Mouse (Mus musculus): ENCODE data around the gene Zfp866. TPM values are rescaled to one million over a fixed set of nuclear protein-coding genes. Genes with fewer than 3 reads are reported as not detected.

The Zfp866 gene
- 19.1 and 21.6 TPM in 2 replicates for total RNA-seq (2012; rRNA removed)

DNA sequence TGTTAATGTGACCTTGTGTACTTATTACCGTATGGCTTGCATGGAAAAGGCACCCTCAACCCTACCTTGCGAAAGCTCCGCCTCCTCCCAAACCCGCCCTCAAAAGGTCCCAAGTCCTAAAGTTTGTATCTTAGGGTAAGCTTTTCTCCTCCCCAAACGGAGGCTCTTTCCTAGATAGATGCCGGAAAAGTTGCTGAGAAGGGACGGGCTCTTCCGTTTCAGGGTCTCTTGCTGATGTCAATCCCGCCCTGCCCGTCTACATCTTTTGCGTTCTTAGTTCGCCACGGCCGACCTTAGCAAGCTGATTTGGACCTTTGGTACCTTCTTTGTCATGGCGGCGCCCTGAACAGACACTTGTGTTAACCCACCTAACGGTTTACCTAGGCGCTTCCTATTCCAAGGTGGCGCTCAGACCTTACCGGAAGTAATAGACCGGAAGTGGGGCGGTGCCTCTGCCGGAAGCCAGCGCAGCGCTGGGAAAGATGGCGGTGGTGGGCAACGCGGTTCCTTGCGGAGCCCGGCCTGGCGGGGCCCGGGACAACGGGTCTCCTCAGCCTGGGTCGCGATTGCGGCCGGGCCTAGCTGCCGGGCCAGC lies at the start of gene Zfp866, which contains the start of gene Atp13a1:
Gene Zfp866, minus strand, starts transcription at position 406 of the 595 bp plus-strand sequence.
Gene Atp13a1, plus strand, starts transcription at position 391 of the 595 bp plus-strand sequence.
- in situ Hi-C loops (cut with MboI; ENCODE audit: low sequenced_read_pairs in 2 of 2, unreplicated experiment in 2 of 2), result no loop called here
- peak within 1 kb of the TSS; percentile 93 to 94 for H3K4me3 ChIP-seq (ENCODE audit: insufficient read depth in 1 of 2, low read depth in 1 of 2, low read length in 2 of 2, poor library complexity in 1 of 2, severe bottlenecking in 1 of 2)
- DNase-seq (ENCODE audit: low read depth, low spot score), result peak; percentile 83
- peaks cover 4% of the 10 kb centered on the region in 2 experiments; a peak in 1 of 4 replicates for H3K4me1 ChIP-seq (ENCODE audit: control insufficient read depth in 2 of 2, insufficient read depth in 2 of 2, low read length in 2 of 2, poor library complexity in 1 of 2)
- peak within 1 kb of the TSS; percentile 97 for H3K9ac ChIP-seq (ENCODE audit: insufficient read depth, low read depth, low read length, poor library complexity, severe bottlenecking)
- peaks cover 26% of the 10 kb centered on the region for H3K36me3 ChIP-seq (ENCODE audit: control insufficient read depth, insufficient read depth, low read length, poor library complexity, severe bottlenecking)
- peak; percentile 71; the same call in 1 of the 2 replicates for TF ChIP-seq HCFC1 (IDR thresholded peaks at IDR 0.05; ENCODE audit: borderline replicate concordance, insufficient read depth, low read length)
- TF ChIP-seq ZNF384 (IDR thresholded peaks at IDR 0.05; ENCODE audit: low read depth, low read length), result no peak
- H3K9me3 ChIP-seq (ENCODE audit: control insufficient read depth, insufficient read depth, low read depth, low read length), result no peaks in the 10 kb centered on the region
- peak within 1 kb of the TSS; percentile 82 for H3K27ac ChIP-seq (ENCODE audit: insufficient read depth, low read depth, low read length, poor library complexity, severe bottlenecking)

DNA sequence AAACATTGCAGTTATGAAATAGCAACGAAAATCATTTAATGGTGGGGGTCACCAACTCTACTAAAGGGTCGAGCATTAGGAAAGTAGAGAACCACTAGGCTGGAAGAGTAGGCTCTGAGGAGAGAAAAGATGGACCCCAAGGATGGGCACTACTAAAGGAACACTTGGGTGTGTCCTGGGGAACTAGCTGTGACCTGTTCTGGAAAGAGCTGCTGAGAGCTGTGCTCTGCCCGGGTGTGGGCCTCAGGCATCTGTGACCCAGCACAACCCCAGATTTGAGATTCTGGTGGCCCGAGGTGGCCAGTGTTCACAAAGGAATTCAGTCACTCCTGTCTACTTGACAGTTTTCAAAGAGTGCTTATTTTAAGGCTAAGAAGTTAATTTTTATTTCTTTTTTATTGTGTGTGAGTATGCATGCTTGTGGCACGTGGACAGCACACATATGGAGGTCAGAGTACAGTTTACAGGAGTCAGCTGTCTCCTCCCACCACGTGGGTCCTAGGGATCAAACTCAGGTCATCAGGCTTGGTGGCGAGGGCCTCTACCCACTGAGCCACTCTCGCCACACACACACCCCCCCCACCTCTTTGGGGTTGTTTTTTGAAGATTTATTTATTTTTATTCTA lies 46.2 kb upstream of the Zfp866 start:
- H3K36me3 ChIP-seq (ENCODE audit: control insufficient read depth, insufficient read depth, low read length, poor library complexity, severe bottlenecking), result no peaks in the 10 kb centered on the region; the same call in 1 of the 2 replicates
- H3K4me3 ChIP-seq (ENCODE audit: insufficient read depth in 1 of 2, low read depth in 1 of 2, low read length in 2 of 2, poor library complexity in 1 of 2, severe bottlenecking in 1 of 2), result no peak overlapping the region
- H3K9me3 ChIP-seq (ENCODE audit: control insufficient read depth, insufficient read depth, low read depth, low read length), result no peaks in the 10 kb centered on the region
- H3K4me1 ChIP-seq (ENCODE audit: control insufficient read depth in 2 of 2, insufficient read depth in 2 of 2, low read length in 2 of 2, poor library complexity in 1 of 2), result no peaks in the 10 kb centered on the region
- no peak overlapping the region for H3K27ac ChIP-seq (ENCODE audit: insufficient read depth, low read depth, low read length, poor library complexity, severe bottlenecking)
- no peak for DNase-seq (ENCODE audit: low read depth, low spot score)
- TF ChIP-seq ZC3H11A (IDR thresholded peaks at IDR 0.05; ENCODE audit: borderline replicate concordance, low read depth, low read length), result no peak
- no peak for TF ChIP-seq CHD2 (IDR thresholded peaks at IDR 0.05; ENCODE audit: low read depth, low read length)
- no peak for TF ChIP-seq HCFC1 (IDR thresholded peaks at IDR 0.05; ENCODE audit: borderline replicate concordance, insufficient read depth, low read length)
- no peak for TF ChIP-seq ZNF384 (IDR thresholded peaks at IDR 0.05; ENCODE audit: low read depth, low read length)
- TF ChIP-seq MAFK (IDR thresholded peaks at IDR 0.05; ENCODE audit: insufficient read depth, low read depth, low read length), result no peak
- in situ Hi-C loops (cut with MboI; ENCODE audit: low sequenced_read_pairs in 2 of 2, unreplicated experiment in 2 of 2), result no loop called here
- no peak overlapping the region for H3K9ac ChIP-seq (ENCODE audit: insufficient read depth, low read depth, low read length, poor library complexity, severe bottlenecking)

GRCm38 (mm10) chr8:69832298-69832853 lies 41.4 kb upstream of the Zfp866 start, which contains the start of gene Pbx4:
Pbx4 (plus strand) TSS chr8:69832491.
- Histone ChIP-seq H3K36me3 (ENCODE audit: control insufficient read depth, insufficient read depth, low read length, poor library complexity, severe bottlenecking) (peaks cover 2% of the 10 kb centered on the region; the same call in 1 of the 2 replicates), H3K27ac (ENCODE audit: insufficient read depth, low read depth, low read length, poor library complexity, severe bottlenecking) (no peak within 1 kb of the TSS), H3K9ac (ENCODE audit: insufficient read depth, low read depth, low read length, poor library complexity, severe bottlenecking) (peak within 1 kb of the TSS; percentile 88), H3K4me3 (ENCODE audit: insufficient read depth in 1 of 2, low read depth in 1 of 2, low read length in 2 of 2, poor library complexity in 1 of 2, severe bottlenecking in 1 of 2) (peak within 1 kb of the TSS; percentile 75 to 90), H3K4me1 (ENCODE audit: control insufficient read depth in 2 of 2, insufficient read depth in 2 of 2, low read length in 2 of 2, poor library complexity in 1 of 2) (no peaks in the 10 kb centered on the region), H3K9me3 (ENCODE audit: control insufficient read depth, insufficient read depth, low read depth, low read length) (no peaks in the 10 kb centered on the region)
- in situ Hi-C loops (cut with MboI; ENCODE audit: low sequenced_read_pairs in 2 of 2, unreplicated experiment in 2 of 2), result no loop called here
- TF ChIP-seq ZC3H11A (IDR thresholded peaks at IDR 0.05; ENCODE audit: borderline replicate concordance, low read depth, low read length) (no peak), ZNF384 (IDR thresholded peaks at IDR 0.05; ENCODE audit: low read depth, low read length) (no peak), CHD2 (IDR thresholded peaks at IDR 0.05; ENCODE audit: low read depth, low read length) (no peak), MAFK (IDR thresholded peaks at IDR 0.05; ENCODE audit: insufficient read depth, low read depth, low read length) (no peak), HCFC1 (IDR thresholded peaks at IDR 0.05; ENCODE audit: borderline replicate concordance, insufficient read depth, low read length) (no peak)
- peak; percentile 98 for DNase-seq (ENCODE audit: low read depth, low spot score)

DNA sequence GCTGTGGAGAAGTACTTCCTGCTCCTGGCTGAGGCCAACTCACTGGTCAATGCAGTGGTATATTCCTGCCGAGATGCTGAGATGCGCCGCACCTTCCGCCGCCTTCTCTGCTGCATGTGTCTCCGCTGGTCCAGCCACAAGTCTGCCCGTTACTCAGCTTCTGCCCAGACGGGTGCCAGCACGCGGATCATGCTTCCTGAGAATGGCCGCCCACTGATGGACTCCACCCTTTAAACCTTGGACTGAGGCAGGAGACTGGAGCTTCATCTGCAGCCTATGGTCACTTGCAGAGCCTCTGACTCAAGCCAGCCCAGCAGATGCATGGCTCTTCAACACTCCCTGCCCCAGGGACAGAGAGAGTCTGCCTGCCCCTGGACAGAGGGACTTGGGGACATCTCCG lies 35.4 kb upstream of the Zfp866 start:
- in situ Hi-C loops (cut with MboI; ENCODE audit: low sequenced_read_pairs in 2 of 2, unreplicated experiment in 2 of 2), result no loop called here
- Histone ChIP-seq H3K4me1 (ENCODE audit: control insufficient read depth in 2 of 2, insufficient read depth in 2 of 2, low read length in 2 of 2, poor library complexity in 1 of 2) (peaks cover 0 to 12% of the 10 kb centered on the region in 2 experiments; a peak in 1 of 4 replicates), H3K9ac (ENCODE audit: insufficient read depth, low read depth, low read length, poor library complexity, severe bottlenecking) (0 out of 2 replicates have a peak overlapping the region, but pooled peaks have one; percentile 8), H3K27ac (ENCODE audit: insufficient read depth, low read depth, low read length, poor library complexity, severe bottlenecking) (no peak overlapping the region), H3K36me3 (ENCODE audit: control insufficient read depth, insufficient read depth, low read length, poor library complexity, severe bottlenecking) (peaks cover 7% of the 10 kb centered on the region; the same call in 1 of the 2 replicates), H3K9me3 (ENCODE audit: control insufficient read depth, insufficient read depth, low read depth, low read length) (no peaks in the 10 kb centered on the region), H3K4me3 (ENCODE audit: insufficient read depth in 1 of 2, low read depth in 1 of 2, low read length in 2 of 2, poor library complexity in 1 of 2, severe bottlenecking in 1 of 2) (peak overlapping the region in 1 of 2 experiments; percentile 31; a peak in 1 of 4 replicates)
- TF ChIP-seq HCFC1 (IDR thresholded peaks at IDR 0.05; ENCODE audit: borderline replicate concordance, insufficient read depth, low read length) (no peak), ZC3H11A (IDR thresholded peaks at IDR 0.05; ENCODE audit: borderline replicate concordance, low read depth, low read length) (no peak), ZNF384 (IDR thresholded peaks at IDR 0.05; ENCODE audit: low read depth, low read length) (no peak), CHD2 (IDR thresholded peaks at IDR 0.05; ENCODE audit: low read depth, low read length) (no peak), MAFK (IDR thresholded peaks at IDR 0.05; ENCODE audit: insufficient read depth, low read depth, low read length) (no peak)
- DNase-seq (ENCODE audit: low read depth, low spot score), result no peak

Measured in ES-E14 (cell line).